Mouse (Mus musculus) left cerebral cortex, adult 2 months (tissue): ENCODE data around the gene Aldh1a7. TPM values are rescaled to one million over a fixed set of nuclear protein-coding genes. Genes with fewer than 3 reads are reported as not detected.
A peak's percentile ranks its signal among the peaks of the same experiment; 100 is the strongest.

Source experiments
- DNase-seq, 2 experiments: peaks; one replicate each; pipeline ENCODE4 v3.0.0; 2021 to 2022; ENCODE audit warnings: low spot score in 2 of 2, mixed read lengths in 1 of 2; ENCODE audit errors: extremely low spot score in 1 of 2
- H3K27ac ChIP-seq: fragments of 200-600 bp; 2 replicates; pipeline ENCODE4 v1.8.1; 2022
- H3K4me3 ChIP-seq: fragments of 200-600 bp; 2 replicates; pipeline ENCODE4 v1.8.1; 2022
- CTCF ChIP-seq: fragments of 200-600 bp; IDR thresholded peaks from 2 replicates; pipeline ENCODE4 v1.8.1; 2022; ENCODE audit warnings: antibody characterized with exemption, mild to moderate bottlenecking, moderate library complexity
- intact Hi-C: fragments of 180-260 bp; cut with DNase I; formaldehyde crosslinking; loops from one replicate; pipeline ENCODE4 v1.15.1; 2025
- long read RNA-seq, 2 experiments: library from polyadenylated mRNA; stranded (forward); transcript quantifications; one replicate each; pipeline ENCODE4 v2.0.0; 2021; ENCODE audit warnings: borderline mapping rate in 2 of 2
- total RNA-seq, 2 experiments: library from RNA; stranded (reverse); gene quantifications; 2 replicates each; pipeline ENCODE4 v1.2.3; 2021

Gene Aldh1a7
- under 1 TPM; 0.91 TPM for total RNA-seq
- long read RNA-seq, experiment 1 = 0 reads
- long read RNA-seq, experiment 2 = 0 reads

- TF ChIP-seq CTCF = no peak
- intact Hi-C loops = loop anchor here (10.0 kb wide), 1 partner anchor 363 kb away; no protein-coding TSS in a partner anchor
- no peak for DNase-seq
- no peak within 1 kb of the TSS for H3K4me3 ChIP-seq
- no peak within 1 kb of the TSS for H3K27ac ChIP-seq
Measured at GRCm38 (mm10) chr19:20727381-20727780, at the start of gene Aldh1a7. Gene Aldh1a7, minus strand, starts transcription at chr19:20727562.

GRCm38 (mm10) chr19:20775681-20776080 is 48.3 kb upstream of the Aldh1a7 start:
- no peak for DNase-seq
- intact Hi-C loops = no loop called here
- no peak overlapping the region for H3K4me3 ChIP-seq
- TF ChIP-seq CTCF = no peak
- no peak overlapping the region for H3K27ac ChIP-seq

- intact Hi-C loops = no loop called here
- Histone ChIP-seq H3K4me3 (no peak overlapping the region), H3K27ac (no peak overlapping the region)
- no peak for TF ChIP-seq CTCF
- no peak for DNase-seq
Measured at GRCm38 (mm10) chr19:20773941-20774340, 46.6 kb upstream of the Aldh1a7 start.

- DNase-seq = peak; percentile 13 to 21
- Histone ChIP-seq H3K4me3 (no peak overlapping the region), H3K27ac (no peak overlapping the region)
- TF ChIP-seq CTCF = peak; percentile 70
- intact Hi-C loops = loop anchor here (10.0 kb wide), 3 partner anchors 319 to 1889 kb away; no protein-coding TSS in a partner anchor
Measured at GRCm38 (mm10) chr19:20764214-20764613, 36.9 kb upstream of the Aldh1a7 start.

- no peak overlapping the region for H3K4me3 ChIP-seq
- DNase-seq = no peak
- no peak for TF ChIP-seq CTCF
- H3K27ac ChIP-seq = no peak overlapping the region
- intact Hi-C loops = loop anchor here (10.0 kb wide), 3 partner anchors 317 to 1887 kb away; no protein-coding TSS in a partner anchor
Measured at GRCm38 (mm10) chr19:20761675-20762426, 34.5 kb upstream of the Aldh1a7 start.

GRCm38 (mm10) chr19:20761119-20761518 is 33.8 kb upstream of the Aldh1a7 start:
- DNase-seq = no peak
- intact Hi-C loops = loop anchor here (10.0 kb wide), 3 partner anchors 316 to 1886 kb away; no protein-coding TSS in a partner anchor
- Histone ChIP-seq H3K4me3 (no peak overlapping the region), H3K27ac (no peak overlapping the region)
- no peak for TF ChIP-seq CTCF

GRCm38 (mm10) chr19:20744630-20745029 is 17.3 kb upstream of the Aldh1a7 start:
- no peak for DNase-seq
- Histone ChIP-seq H3K27ac (no peak overlapping the region), H3K4me3 (no peak overlapping the region)
- intact Hi-C loops = no loop called here
- no peak for TF ChIP-seq CTCF

GRCm38 (mm10) chr19:20728278-20728677 is 916 bp upstream of the Aldh1a7 start:
- Histone ChIP-seq H3K27ac (no peak overlapping the region), H3K4me3 (no peak overlapping the region)
- DNase-seq = no peak
- TF ChIP-seq CTCF = peak; percentile 70
- intact Hi-C loops = loop anchor here (1.0 to 10.0 kb wide), 2 partner anchors 279 to 363 kb away; no protein-coding TSS in a partner anchor

- intact Hi-C loops = loop anchor here (5.0 to 10.0 kb wide), 2 partner anchors 186 to 358 kb away; no protein-coding TSS in a partner anchor
- H3K27ac ChIP-seq = no peak overlapping the region
- no peak overlapping the region for H3K4me3 ChIP-seq
- DNase-seq = no peak
- TF ChIP-seq CTCF = no peak
Measured at GRCm38 (mm10) chr19:20722913-20723312, 4.4 kb downstream of the Aldh1a7 start.

- intact Hi-C loops = loop anchor here (5.0 to 10.0 kb wide), 2 partner anchors 183 to 355 kb away; no protein-coding TSS in a partner anchor
- DNase-seq = no peak
- TF ChIP-seq CTCF = no peak
Measured at GRCm38 (mm10) chr19:20720298-20720697, 7.1 kb downstream of the Aldh1a7 start.

GRCm38 (mm10) chr19:20715617-20716016 is 11.7 kb downstream of the Aldh1a7 start:
- intact Hi-C loops = no loop called here
- H3K27ac ChIP-seq = no peak overlapping the region
- TF ChIP-seq CTCF = no peak
- no peak overlapping the region for H3K4me3 ChIP-seq
- DNase-seq = no peak

More at GRCm38 (mm10) chr19:20720298-20720697, 7.1 kb downstream of the Aldh1a7 start:
- Histone ChIP-seq H3K27ac (no peak overlapping the region), H3K4me3 (no peak overlapping the region)

- TF ChIP-seq CTCF = no peak
- intact Hi-C loops = no loop called here
- no peak overlapping the region for H3K4me3 ChIP-seq
- DNase-seq = no peak
- no peak overlapping the region for H3K27ac ChIP-seq
Measured at GRCm38 (mm10) chr19:20715093-20715492, 12.3 kb downstream of the Aldh1a7 start.

- no peak for DNase-seq
- intact Hi-C loops = no loop called here
- Histone ChIP-seq H3K27ac (no peak overlapping the region), H3K4me3 (no peak overlapping the region)
- no peak for TF ChIP-seq CTCF
Measured at GRCm38 (mm10) chr19:20714543-20714942, 12.8 kb downstream of the Aldh1a7 start.
